Mouse (Mus musculus) heart, adult 18-20 months (tissue): ENCODE results near the gene Vmn1r50. TPM values are rescaled to one million over a fixed set of nuclear protein-coding genes. Genes with fewer than 3 reads are reported as not detected.
"Not testable (repeated sequence)": the region's sequence is repeated elsewhere in the genome, so short reads cannot be mapped to it uniquely, and the experiment has no call there.

Experiments
- DNase-seq, 2 experiments: peaks; one replicate each; pipeline ENCODE4 v3.0.0; 2021 to 2022; ENCODE audit warnings: mixed read lengths in 1 of 2
- long read RNA-seq, 2 experiments: library from polyadenylated mRNA; stranded (forward); transcript quantifications; one replicate each; pipeline ENCODE4 v2.0.0; 2021
- total RNA-seq, 2 experiments: library from RNA; stranded (reverse); gene quantifications; 2 replicates each; pipeline ENCODE4 v1.2.3; 2021

Gene Vmn1r50
- not detected for total RNA-seq
- long read RNA-seq, experiment 1: 0 reads
- long read RNA-seq, experiment 2: 0 reads

GRCm38 (mm10) chr6:90101130-90101529 lies at the start of gene Vmn1r50:
Gene Vmn1r50, plus strand, starts transcription at chr6:90101430.
- DNase-seq: no peak

- DNase-seq: no peak
Measured at GRCm38 (mm10) chr6:90078406-90078805, 22.8 kb upstream of the Vmn1r50 start, which contains the start of gene Vmn1r49. Gene Vmn1r49, minus strand, starts transcription at chr6:90078506.

- no peak for DNase-seq
Measured at GRCm38 (mm10) chr6:90100566-90100965, 664 bp upstream of the Vmn1r50 start.

DNA sequence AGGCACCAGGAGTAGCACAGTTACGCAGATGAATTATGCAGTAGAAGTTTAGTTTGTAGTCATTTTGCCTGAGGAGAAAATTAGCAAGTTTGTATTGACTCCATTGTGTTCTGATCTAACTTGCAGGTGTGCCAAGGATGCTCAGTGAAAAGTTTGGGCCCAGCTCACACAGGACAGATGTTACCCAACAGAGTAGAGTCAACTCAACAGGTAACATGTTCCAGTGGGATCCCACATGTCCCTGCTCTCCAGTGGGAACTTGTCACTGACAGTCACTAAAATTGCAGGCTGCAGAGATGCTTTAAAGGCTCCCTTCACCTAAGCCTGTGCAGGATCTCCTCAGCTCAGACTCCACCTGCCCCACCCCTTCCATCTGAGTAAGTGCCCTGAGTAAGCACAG lies 21.1 kb downstream of the Vmn1r50 start, which contains the start of gene Vmn1r51:
Vmn1r51 (plus strand) TSS at position 301 of the 400 bp plus-strand sequence.
- not testable (repeated sequence) for DNase-seq

Other genes with a start within 250 kb of the Vmn1r50 start
- gene Vmn1r42, start 225.0 kb upstream of the Vmn1r50 start, total RNA-seq: under 1 TPM; 0.25 to 0.26 TPM
- not detected for gene Vmn1r43, start 225.0 kb upstream of the Vmn1r50 start, total RNA-seq
- not detected for gene Vmn1r44, start 217.8 kb upstream of the Vmn1r50 start, total RNA-seq
- gene Vmn1r45, start 160.8 kb upstream of the Vmn1r50 start, total RNA-seq: not detected
- gene Vmn1r46, start 132.1 kb upstream of the Vmn1r50 start, total RNA-seq: not detected
- not detected for gene Vmn1r47, start 85.3 kb upstream of the Vmn1r50 start, total RNA-seq
- not detected for gene Vmn1r48, start 64.6 kb upstream of the Vmn1r50 start, total RNA-seq
- not detected for gene Vmn1r49, start 22.9 kb upstream of the Vmn1r50 start, total RNA-seq
- not detected for gene Vmn1r51, start 21.2 kb downstream of the Vmn1r50 start, total RNA-seq
- not detected for gene Vmn1r52, start 73.4 kb downstream of the Vmn1r50 start, total RNA-seq
- gene V1ra8, start 101.4 kb downstream of the Vmn1r50 start, total RNA-seq: not detected
- not detected for gene Vmn1r53, start 123.0 kb downstream of the Vmn1r50 start, total RNA-seq
- gene Vmn1r54, start 144.9 kb downstream of the Vmn1r50 start, total RNA-seq: not detected
- not detected for gene BC048671, start 199.8 kb downstream of the Vmn1r50 start, total RNA-seq
- not detected for gene Chst13, start 223.8 kb downstream of the Vmn1r50 start, total RNA-seq
- not detected for gene Uroc1, start 231.9 kb downstream of the Vmn1r50 start, total RNA-seq